Mouse (Mus musculus) olfactory bulb, adult 2 months (tissue): ENCODE measurements around the gene Cldn8. TPM values are rescaled to one million over a fixed set of nuclear protein-coding genes. Genes with fewer than 3 reads are reported as not detected.

Source experiments
- H3K27ac ChIP-seq: fragments of 200-500 bp; 2 replicates; pipeline ENCODE4 v1.5.1; 2012; ENCODE audit warnings: low read depth, low read length; ENCODE audit not compliant: insufficient read depth
- H3K4me1 ChIP-seq: fragments of 200-500 bp; 2 replicates; pipeline ENCODE4 v1.6.1; 2012; ENCODE audit warnings: low read length; ENCODE audit not compliant: control insufficient read depth, insufficient read depth
- H3K4me3 ChIP-seq: fragments of 200-500 bp; 2 replicates; pipeline ENCODE4 v1.5.1; 2012; ENCODE audit warnings: mild to moderate bottlenecking, low read depth, low read length, moderate library complexity; ENCODE audit not compliant: insufficient read depth
- CTCF ChIP-seq: fragments of 200-500 bp; IDR thresholded peaks from 2 replicates; pipeline ENCODE4 v1.5.1; 2012; ENCODE audit warnings: low read depth, mild to moderate bottlenecking, low read length, moderate library complexity; ENCODE audit not compliant: insufficient read depth
- POLR2A ChIP-seq: fragments of 200-500 bp; IDR thresholded peaks from 2 replicates; pipeline ENCODE4 v1.6.1; 2012; ENCODE audit warnings: mild to moderate bottlenecking, low read depth, low read length, moderate library complexity; ENCODE audit not compliant: insufficient read depth
- WGBS: fragments of 180-500 bp; shearing (Covaris S2); methylation state at CpG from one replicate; pipeline ENCODE4 v1.1.7; 2018; 5-methylcytosine and 5-hydroxymethylcytosine counted together
- polyA plus RNA-seq: library from polyadenylated mRNA; stranded (reverse); fragments of >200 nt; gene quantifications from 2 replicates; pipeline ENCODE4 v1.2.4, GENCODE M21; 2012; ENCODE audit warnings: low replicate concordance; ENCODE audit not compliant: missing spikeins, insufficient read depth, insufficient read length

Cldn8 gene
- not detected in 2 replicates for polyA plus RNA-seq

GRCm38 (mm10) chr16:88563045-88563913, at the start of gene Cldn8:
Gene Cldn8 (minus strand): TSS chr16:88563183.
- WGBS: 82% methylated on average over 6 of the region's 6 CpGs
- Histone ChIP-seq H3K4me3 (no peak within 1 kb of the TSS), H3K4me1 (no peaks in the 10 kb centered on the region), H3K27ac (no peak within 1 kb of the TSS)
- TF ChIP-seq POLR2A (no peak), CTCF (no peak)

GRCm38 (mm10) chr16:88612712-88613111, 49.7 kb upstream of the Cldn8 start:
- 81% methylated on average over 4 of the region's 4 CpGs for WGBS

GRCm38 (mm10) chr16:88611922-88612321, 48.9 kb upstream of the Cldn8 start, which contains the start of gene Krtap24-1:
Gene Krtap24-1 (minus strand): TSS chr16:88612279.
- TF ChIP-seq POLR2A (no peak), CTCF (no peak)
- no peak within 1 kb of the TSS for H3K4me3 ChIP-seq
- no peak within 1 kb of the TSS for H3K27ac ChIP-seq
- no peaks in the 10 kb centered on the region for H3K4me1 ChIP-seq
- 79% methylated on average over 8 of the region's 8 CpGs for WGBS

More at GRCm38 (mm10) chr16:88612712-88613111, 49.7 kb upstream of the Cldn8 start:
- no peak for TF ChIP-seq CTCF
- TF ChIP-seq POLR2A: no peak
- H3K4me1 ChIP-seq: no peaks in the 10 kb centered on the region
- H3K27ac ChIP-seq: no peak overlapping the region
- no peak overlapping the region for H3K4me3 ChIP-seq

DNA sequence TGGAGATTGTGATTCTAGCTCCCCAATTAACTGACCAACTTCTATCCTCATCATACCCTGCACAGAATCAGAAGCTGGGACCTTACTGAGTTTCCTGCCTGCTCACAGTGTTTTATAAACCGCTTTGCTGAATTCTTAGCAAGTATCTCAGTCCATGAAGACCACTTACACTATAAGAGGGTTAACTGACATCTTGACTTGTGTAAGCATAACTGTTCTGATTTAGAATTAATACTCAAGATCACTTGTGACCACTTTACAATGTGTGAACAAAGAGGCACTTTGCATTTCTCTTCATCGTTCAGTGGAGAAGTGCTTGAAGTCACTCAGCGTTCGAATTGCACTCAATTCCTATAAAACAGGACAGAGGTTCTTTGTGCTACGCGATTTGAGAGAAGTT, 41.6 kb upstream of the Cldn8 start:
- H3K4me3 ChIP-seq: no peak overlapping the region

GRCm38 (mm10) chr16:88602464-88602863, 39.5 kb upstream of the Cldn8 start:
- 73% methylated on average over 1 of the region's 1 CpGs for WGBS
- H3K27ac ChIP-seq: no peak overlapping the region
- H3K4me1 ChIP-seq: no peaks in the 10 kb centered on the region
- H3K4me3 ChIP-seq: no peak overlapping the region
- TF ChIP-seq POLR2A (no peak), CTCF (no peak)

More for the DNA sequence above, 41.6 kb upstream of the Cldn8 start:
- WGBS: 86% methylated on average over 6 of the region's 6 CpGs
- TF ChIP-seq CTCF: no peak
- TF ChIP-seq POLR2A: no peak
- Histone ChIP-seq H3K27ac (no peak overlapping the region), H3K4me1 (no peaks in the 10 kb centered on the region)

- WGBS: 78% methylated on average over 8 of the region's 8 CpGs
Measured at GRCm38 (mm10) chr16:88600303-88600702, 37.3 kb upstream of the Cldn8 start.

GRCm38 (mm10) chr16:88599504-88600237, 36.7 kb upstream of the Cldn8 start:
- 66% methylated on average over 16 of the region's 16 CpGs for WGBS
- Histone ChIP-seq H3K4me1 (no peaks in the 10 kb centered on the region), H3K27ac (no peak overlapping the region), H3K4me3 (no peak overlapping the region)
- TF ChIP-seq POLR2A (no peak), CTCF (no peak)

More at GRCm38 (mm10) chr16:88600303-88600702, 37.3 kb upstream of the Cldn8 start:
- H3K4me1 ChIP-seq: no peaks in the 10 kb centered on the region
- TF ChIP-seq CTCF: no peak
- no peak for TF ChIP-seq POLR2A
- no peak overlapping the region for H3K27ac ChIP-seq
- H3K4me3 ChIP-seq: no peak overlapping the region

GRCm38 (mm10) chr16:88592758-88593157, 29.8 kb upstream of the Cldn8 start:
- Histone ChIP-seq H3K4me1 (no peaks in the 10 kb centered on the region), H3K4me3 (no peak overlapping the region), H3K27ac (no peak overlapping the region)
- TF ChIP-seq POLR2A: no peak
- no peak for TF ChIP-seq CTCF

- TF ChIP-seq POLR2A (no peak), CTCF (no peak)
- 96% methylated on average over 9 of the region's 9 CpGs for WGBS
- no peak overlapping the region for H3K27ac ChIP-seq
- no peak overlapping the region for H3K4me3 ChIP-seq
- no peaks in the 10 kb centered on the region for H3K4me1 ChIP-seq
Measured at GRCm38 (mm10) chr16:88583338-88583737, 20.4 kb upstream of the Cldn8 start.
